Mouse (Mus musculus) liver, embryonic 13.5 days (tissue): Measurements from ENCODE around the gene Adk. TPM values are rescaled to one million over a fixed set of nuclear protein-coding genes. Genes with fewer than 3 reads are reported as not detected.

Experiments used
- ATAC-seq: fragments of 200-750 bp; cut with Nextera tagmentation; 2 replicates; pipeline ENCODE4 v1.8.0; 2017; ENCODE audit warnings: low read depth, mild to moderate bottlenecking, moderate number of reproducible peaks, moderate library complexity
- DNase-seq: peaks from one replicate; pipeline ENCODE4 v3.0.0; 2022
- H3K27ac ChIP-seq: fragments of 300-500 bp; sonication (generic); 2 replicates; pipeline ENCODE4 v1.5.1; 2015; ENCODE audit warnings: moderate library complexity, mild to moderate bottlenecking, inconsistent platforms
- H3K27me3 ChIP-seq: fragments of 300-500 bp; sonication (generic); 2 replicates; pipeline ENCODE4 v1.6.1; 2015; ENCODE audit warnings: mild to moderate bottlenecking, inconsistent platforms
- H3K36me3 ChIP-seq: fragments of 300-500 bp; sonication (generic); 2 replicates; pipeline ENCODE4 v1.6.1; 2015; ENCODE audit warnings: mild to moderate bottlenecking, inconsistent platforms
- H3K4me1 ChIP-seq: fragments of 300-500 bp; sonication (generic); replicated peaks from 2 replicates; pipeline ENCODE4 v1.6.1; 2015; ENCODE audit warnings: inconsistent platforms
- H3K4me2 ChIP-seq: fragments of 300-500 bp; sonication (generic); 2 replicates; pipeline ENCODE4 v1.6.1; 2015; ENCODE audit warnings: inconsistent platforms, mild to moderate bottlenecking, moderate library complexity
- H3K4me3 ChIP-seq: fragments of 300-500 bp; sonication (generic); replicated peaks from 2 replicates; pipeline ENCODE4 v1.5.1; 2015; ENCODE audit warnings: mild to moderate bottlenecking, inconsistent platforms
- H3K9ac ChIP-seq: fragments of 300-500 bp; sonication (generic); 2 replicates; pipeline ENCODE4 v1.6.1; 2015; ENCODE audit warnings: mild to moderate bottlenecking, inconsistent platforms
- H3K9me3 ChIP-seq: fragments of 300-500 bp; sonication (generic); replicated peaks from 2 replicates; pipeline ENCODE4 v1.6.1; 2016; ENCODE audit warnings: inconsistent platforms
- WGBS: fragments of 180-500 bp; shearing (Covaris S2); methylation state at CpG from one replicate; pipeline ENCODE4 v1.1.7; 2015; ENCODE audit not compliant: insufficient replicate concordance; 5-methylcytosine and 5-hydroxymethylcytosine counted together
- polyA plus RNA-seq: library from polyadenylated mRNA; unstranded; fragments of >200 nt; fragmentation: Nextera tagmentation; extraction: Ambion mirVana; gene quantifications from 2 replicates; pipeline ENCODE4 v1.2.1, GENCODE M21; 2015

The Adk gene
- polyA plus RNA-seq, 1 experiment from 2014 or later = 181 TPM

GRCm38 (mm10) chr14:21119653-21120313 lies 67.4 kb downstream of the Adk start:
- WGBS = 61% methylated on average over 9 of the region's 9 CpGs
- Histone ChIP-seq H3K27ac (no peak overlapping the region), H3K9me3 (no peaks in the 10 kb centered on the region), H3K4me2 (no peak overlapping the region), H3K27me3 (no peaks in the 10 kb centered on the region), H3K4me1 (peaks cover 19% of the 10 kb centered on the region), H3K9ac (no peak overlapping the region), H3K36me3 (peaks cover 6% of the 10 kb centered on the region), H3K4me3 (no peak overlapping the region)
- DNase-seq (no peak), ATAC-seq (no peak)

GRCm38 (mm10) chr14:21120473-21120872 lies 68.1 kb downstream of the Adk start:
- Histone ChIP-seq H3K4me3 (no peak overlapping the region), H3K9me3 (no peaks in the 10 kb centered on the region), H3K4me2 (no peak overlapping the region), H3K27ac (no peak overlapping the region), H3K36me3 (peaks cover 6% of the 10 kb centered on the region), H3K4me1 (peaks cover 19% of the 10 kb centered on the region), H3K9ac (no peak overlapping the region), H3K27me3 (no peaks in the 10 kb centered on the region)
- DNase-seq (no peak), ATAC-seq (no peak)
- 20% methylated on average over 3 of the region's 3 CpGs for WGBS

- H3K27ac ChIP-seq = no peak overlapping the region
- 0 out of 2 replicates have a peak, but pooled peaks have one; percentile 31 for ATAC-seq
- no peak overlapping the region for H3K9ac ChIP-seq
- H3K4me3 ChIP-seq = no peak overlapping the region
- no peaks in the 10 kb centered on the region for H3K9me3 ChIP-seq
- H3K27me3 ChIP-seq = no peaks in the 10 kb centered on the region
- DNase-seq = no peak
- peaks cover 6% of the 10 kb centered on the region for H3K36me3 ChIP-seq
- WGBS = 84% methylated on average over 6 of the region's 6 CpGs
- no peak overlapping the region for H3K4me2 ChIP-seq
- peaks cover 11% of the 10 kb centered on the region for H3K4me1 ChIP-seq
Observed at GRCm38 (mm10) chr14:21127215-21127614, 74.8 kb downstream of the Adk start.

- Histone ChIP-seq H3K4me1 (no peaks in the 10 kb centered on the region), H3K36me3 (no peaks in the 10 kb centered on the region), H3K4me3 (no peak overlapping the region), H3K27ac (no peak overlapping the region), H3K9me3 (no peaks in the 10 kb centered on the region), H3K27me3 (no peaks in the 10 kb centered on the region), H3K4me2 (no peak overlapping the region), H3K9ac (no peak overlapping the region)
- 27% methylated on average over 1 of the region's 1 CpGs for WGBS
- no peak for ATAC-seq
- peak; percentile 22 for DNase-seq
Observed at GRCm38 (mm10) chr14:21136906-21137305, 84.5 kb downstream of the Adk start.

- 44% methylated on average over 1 of the region's 1 CpGs for WGBS
- Histone ChIP-seq H3K36me3 (no peaks in the 10 kb centered on the region), H3K9me3 (no peaks in the 10 kb centered on the region), H3K4me1 (peaks cover 5% of the 10 kb centered on the region; the same call in 1 of the 2 replicates), H3K4me2 (no peak overlapping the region), H3K9ac (no peak overlapping the region), H3K4me3 (no peak overlapping the region), H3K27ac (no peak overlapping the region), H3K27me3 (no peaks in the 10 kb centered on the region)
- ATAC-seq = no peak
- no peak for DNase-seq
Observed at GRCm38 (mm10) chr14:21142603-21143002, 90.2 kb downstream of the Adk start.

- Histone ChIP-seq H3K27me3 (no peaks in the 10 kb centered on the region), H3K36me3 (no peaks in the 10 kb centered on the region), H3K4me1 (peaks cover 5% of the 10 kb centered on the region; the same call in 1 of the 2 replicates), H3K9ac (no peak overlapping the region), H3K27ac (no peak overlapping the region), H3K4me3 (no peak overlapping the region), H3K4me2 (no peak overlapping the region), H3K9me3 (no peaks in the 10 kb centered on the region)
- 65% methylated on average over 8 of the region's 8 CpGs for WGBS
- ATAC-seq (no peak), DNase-seq (no peak)
Observed at GRCm38 (mm10) chr14:21143406-21144115, 91.2 kb downstream of the Adk start.

GRCm38 (mm10) chr14:21147171-21147570 lies 94.8 kb downstream of the Adk start:
- Histone ChIP-seq H3K4me2 (no peak overlapping the region), H3K4me1 (peaks cover 5% of the 10 kb centered on the region; the same call in 1 of the 2 replicates), H3K27ac (no peak overlapping the region), H3K36me3 (no peaks in the 10 kb centered on the region), H3K9ac (no peak overlapping the region), H3K9me3 (no peaks in the 10 kb centered on the region), H3K4me3 (no peak overlapping the region), H3K27me3 (no peaks in the 10 kb centered on the region)
- ATAC-seq = no peak
- DNase-seq = no peak
- WGBS = 83% methylated on average over 1 of the region's 1 CpGs

- no peak overlapping the region for H3K27ac ChIP-seq
- no peak for DNase-seq
- H3K9me3 ChIP-seq = no peaks in the 10 kb centered on the region
- H3K9ac ChIP-seq = no peak overlapping the region
- no peak overlapping the region for H3K4me2 ChIP-seq
- ATAC-seq = no peak
- WGBS = 71% methylated on average over 4 of the region's 4 CpGs
- no peaks in the 10 kb centered on the region; the same call in 1 of the 2 replicates for H3K4me1 ChIP-seq
- no peaks in the 10 kb centered on the region for H3K36me3 ChIP-seq
- no peaks in the 10 kb centered on the region for H3K27me3 ChIP-seq
- no peak overlapping the region for H3K4me3 ChIP-seq
Observed at GRCm38 (mm10) chr14:21150301-21150700, 97.9 kb downstream of the Adk start.

GRCm38 (mm10) chr14:21152055-21152454 lies 99.7 kb downstream of the Adk start:
- H3K27me3 ChIP-seq = no peaks in the 10 kb centered on the region
- no peak overlapping the region for H3K4me3 ChIP-seq
- no peaks in the 10 kb centered on the region for H3K36me3 ChIP-seq
- no peak overlapping the region for H3K27ac ChIP-seq
- ATAC-seq (no peak), DNase-seq (no peak)
- H3K4me2 ChIP-seq = no peak overlapping the region
- H3K9me3 ChIP-seq = no peaks in the 10 kb centered on the region
- H3K9ac ChIP-seq = no peak overlapping the region
- peaks cover 4% of the 10 kb centered on the region; the same call in 1 of the 2 replicates for H3K4me1 ChIP-seq
- WGBS = 84% methylated on average over 6 of the region's 6 CpGs

- Histone ChIP-seq H3K4me3 (no peak overlapping the region), H3K9ac (no peak overlapping the region)
- 83% methylated on average over 10 of the region's 10 CpGs for WGBS
Observed at GRCm38 (mm10) chr14:21165706-21166105, 113.3 kb downstream of the Adk start.

GRCm38 (mm10) chr14:21166114-21166513 lies 113.7 kb downstream of the Adk start:
- Histone ChIP-seq H3K4me1 (no peaks in the 10 kb centered on the region), H3K4me3 (no peak overlapping the region), H3K27me3 (no peaks in the 10 kb centered on the region), H3K9ac (no peak overlapping the region), H3K4me2 (no peak overlapping the region), H3K36me3 (no peaks in the 10 kb centered on the region), H3K9me3 (no peaks in the 10 kb centered on the region), H3K27ac (no peak overlapping the region)
- no peak for DNase-seq
- 88% methylated on average over 3 of the region's 3 CpGs for WGBS
- ATAC-seq = no peak

More at GRCm38 (mm10) chr14:21165706-21166105, 113.3 kb downstream of the Adk start:
- ATAC-seq (no peak), DNase-seq (no peak)
- no peak overlapping the region for H3K27ac ChIP-seq
- no peaks in the 10 kb centered on the region for H3K27me3 ChIP-seq
- no peaks in the 10 kb centered on the region for H3K4me1 ChIP-seq
- no peaks in the 10 kb centered on the region for H3K36me3 ChIP-seq
- H3K9me3 ChIP-seq = no peaks in the 10 kb centered on the region
- H3K4me2 ChIP-seq = no peak overlapping the region
